Mouse (Mus musculus) macrophage (primary cell): ENCODE measurements around the gene Vmn1r178. TPM values are rescaled to one million over a fixed set of nuclear protein-coding genes. Genes with fewer than 3 reads are reported as not detected.
"Not testable (repeated sequence)": the region's sequence is repeated elsewhere in the genome, so short reads cannot be mapped to it uniquely, and the experiment has no call there.

Source experiments
- H3K27ac ChIP-seq: fragments of 350-480 bp; formaldehyde crosslinking; 2 replicates; pipeline ENCODE4 v1.9.0; 2021
- H3K36me3 ChIP-seq: fragments of 350-480 bp; formaldehyde crosslinking; 2 replicates; pipeline ENCODE4 v1.9.0; 2021; ENCODE audit errors: inconsistent target
- H3K4me3 ChIP-seq: fragments of 350-480 bp; formaldehyde crosslinking; 2 replicates; pipeline ENCODE4 v1.9.0; 2021; ENCODE audit errors: inconsistent target
- H3K79me2 ChIP-seq: fragments of 350-480 bp; formaldehyde crosslinking; 2 replicates; pipeline ENCODE4 v1.9.0; 2021; ENCODE audit errors: inconsistent target
- WGBS: methylation state at CpG from one replicate; pipeline ENCODE4 v1.1.7; 2026; ENCODE audit warnings: inconsistent platforms; ENCODE audit not compliant: missing documents; 5-methylcytosine and 5-hydroxymethylcytosine counted together
- polyA plus RNA-seq: library from polyadenylated mRNA; stranded (reverse); fragments of 250-400 nt; gene quantifications from 3 replicates; pipeline ENCODE4 v1.2.4, GENCODE M21; 2018; ENCODE audit warnings: inconsistent platforms
- total RNA-seq, 78 experiments: library from RNA; depleted of rRNA; stranded (reverse); fragments of 250-400 nt; gene quantifications; 1 replicate in 9 of 78; 2 replicates in 24 of 78; 3 replicates in 43 of 78; 4 replicates in 2 of 78; pipeline ENCODE4 v1.2.4; 2018; ENCODE audit warnings: inconsistent platforms in 56 of 78

The Vmn1r178 gene
- not detected for total RNA-seq (2018; cell fraction: chromatin; rRNA removed)
- not detected for total RNA-seq (2018; cell fraction: cytosol; rRNA removed)
- not detected for total RNA-seq (2018; cell fraction: nucleus; rRNA removed)
- polyA plus RNA-seq = not detected in 3 replicates

- no peak within 1 kb of the TSS for H3K27ac ChIP-seq
- 79% methylated on average over 1 of the region's 1 CpGs for WGBS
- no peaks in the 10 kb centered on the region for H3K36me3 ChIP-seq
- no peak within 1 kb of the TSS for H3K4me3 ChIP-seq
- H3K79me2 ChIP-seq = no peaks in the 10 kb centered on the region
These were observed at the start of gene Vmn1r178 for GRCm38 (mm10) chr7:23891709-23892108. Gene Vmn1r178, plus strand, starts transcription at chr7:23892009.

- H3K27ac ChIP-seq, H3K36me3 ChIP-seq, H3K4me3 ChIP-seq, H3K79me2 ChIP-seq: not testable (repeated sequence)
- no CpG with 5 or more reads among the region's 1 CpGs for WGBS
These were observed 25.5 kb upstream of the Vmn1r178 start, which contains the start of gene Vmn1r177 for GRCm38 (mm10) chr7:23866349-23866748. Gene Vmn1r177, minus strand, starts transcription at chr7:23866449.

DNA sequence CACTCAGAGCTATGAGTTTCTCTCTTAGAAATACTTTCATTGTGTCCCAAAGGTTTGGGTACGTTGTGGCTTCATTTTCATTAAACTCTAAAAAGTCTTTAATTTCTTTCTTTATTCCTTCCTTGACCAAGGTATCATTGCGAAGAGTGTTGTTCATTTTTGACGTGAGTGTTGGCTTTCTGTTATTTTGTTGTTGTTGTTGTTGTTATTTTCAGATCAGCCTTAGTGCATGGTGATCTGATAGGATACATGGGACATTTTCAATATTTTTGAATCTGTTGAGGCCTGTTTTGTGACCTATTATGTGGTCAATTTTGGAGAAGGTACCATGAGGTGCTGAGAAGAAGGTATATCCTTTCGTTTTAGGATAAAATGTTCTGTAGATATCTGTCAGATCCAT, 14.9 kb upstream of the Vmn1r178 start:
- H3K79me2 ChIP-seq, H3K27ac ChIP-seq: not testable (repeated sequence)
- WGBS = 94% methylated on average over 2 of the region's 4 CpGs

DNA sequence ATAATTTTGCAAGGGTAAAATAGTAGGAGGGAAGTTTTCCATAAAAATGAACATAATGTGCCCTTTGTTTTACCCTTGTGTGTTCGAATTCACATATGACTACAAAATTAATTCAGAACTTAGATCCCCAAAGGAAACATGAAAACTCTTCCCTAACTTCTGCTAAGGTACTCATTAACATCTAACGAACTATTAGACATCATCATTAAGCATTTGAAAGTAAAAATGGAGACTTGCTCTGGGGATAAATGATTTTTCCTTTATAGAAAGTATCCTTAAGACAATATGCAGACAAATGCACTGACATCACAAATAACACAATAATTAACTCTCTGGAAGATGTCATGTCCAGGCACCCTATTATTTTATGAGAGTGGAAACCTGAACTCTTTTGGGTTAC, 34.9 kb downstream of the Vmn1r178 start, which contains the start of gene Vmn1r179:
TSS of gene Vmn1r179 (plus strand) at position 301 of the 400 bp plus-strand sequence.
- WGBS = 38% methylated on average over 2 of the region's 2 CpGs

More for the DNA sequence above, 14.9 kb upstream of the Vmn1r178 start:
- H3K36me3 ChIP-seq, H3K4me3 ChIP-seq: not testable (repeated sequence)

More for the DNA sequence above, 34.9 kb downstream of the Vmn1r178 start, which contains the start of gene Vmn1r179:
- Histone ChIP-seq H3K79me2 (no peaks in the 10 kb centered on the region), H3K36me3 (no peaks in the 10 kb centered on the region), H3K4me3 (no peak within 1 kb of the TSS), H3K27ac (no peak within 1 kb of the TSS)

Other genes with a start within 250 kb of the Vmn1r178 start
- gene Vmn1r172, start 233.7 kb upstream of the Vmn1r178 start, polyA plus RNA-seq = not detected in 3 replicates
- not detected in 3 replicates for gene Vmn1r173, start 191.3 kb upstream of the Vmn1r178 start, polyA plus RNA-seq
- not detected in 3 replicates for gene Vmn1r174, start 139.7 kb upstream of the Vmn1r178 start, polyA plus RNA-seq
- gene Vmn1r175, start 81.4 kb upstream of the Vmn1r178 start, polyA plus RNA-seq = not detected in 3 replicates
- gene Vmn1r176, start 54.6 kb upstream of the Vmn1r178 start, polyA plus RNA-seq = not detected in 3 replicates
- gene Vmn1r177, start 25.6 kb upstream of the Vmn1r178 start, polyA plus RNA-seq = not detected in 3 replicates
- not detected in 3 replicates for gene Vmn1r179, start 35.0 kb downstream of the Vmn1r178 start, polyA plus RNA-seq
- not detected in 3 replicates for gene Vmn1r180, start 58.6 kb downstream of the Vmn1r178 start, polyA plus RNA-seq
- gene Vmn1r181, start 82.6 kb downstream of the Vmn1r178 start, polyA plus RNA-seq = not detected in 3 replicates
- not detected in 3 replicates for gene V1rd19, start 109.7 kb downstream of the Vmn1r178 start, polyA plus RNA-seq
- not detected in 3 replicates for gene Vmn1r183, start 161.2 kb downstream of the Vmn1r178 start, polyA plus RNA-seq
- gene Zfp180, start 189.9 kb downstream of the Vmn1r178 start, polyA plus RNA-seq = 6.8 to 10.4 TPM (median 9.0 TPM) in 3 replicates
- 0.21 to 0.39 TPM (median 0.21 TPM) in 3 replicates for gene Zfp112, start 220.3 kb downstream of the Vmn1r178 start, polyA plus RNA-seq
- 1.7 to 4.9 TPM (median 2.7 TPM) in 3 replicates for gene Zfp235, start 242.2 kb downstream of the Vmn1r178 start, polyA plus RNA-seq